Mouse (Mus musculus) kidney, adult 8-10 months (tissue): ENCODE results near the gene Ank.
A peak's percentile ranks its signal among the peaks of the same experiment; 100 is the strongest.
"Not testable (repeated sequence)": the region's sequence is repeated elsewhere in the genome, so short reads cannot be mapped to it uniquely, and the experiment has no call there.

ENCODE experiments used
- DNase-seq, 2 experiments: peaks; one replicate each; pipeline ENCODE4 v3.0.0; 2022

The Ank gene

DNA sequence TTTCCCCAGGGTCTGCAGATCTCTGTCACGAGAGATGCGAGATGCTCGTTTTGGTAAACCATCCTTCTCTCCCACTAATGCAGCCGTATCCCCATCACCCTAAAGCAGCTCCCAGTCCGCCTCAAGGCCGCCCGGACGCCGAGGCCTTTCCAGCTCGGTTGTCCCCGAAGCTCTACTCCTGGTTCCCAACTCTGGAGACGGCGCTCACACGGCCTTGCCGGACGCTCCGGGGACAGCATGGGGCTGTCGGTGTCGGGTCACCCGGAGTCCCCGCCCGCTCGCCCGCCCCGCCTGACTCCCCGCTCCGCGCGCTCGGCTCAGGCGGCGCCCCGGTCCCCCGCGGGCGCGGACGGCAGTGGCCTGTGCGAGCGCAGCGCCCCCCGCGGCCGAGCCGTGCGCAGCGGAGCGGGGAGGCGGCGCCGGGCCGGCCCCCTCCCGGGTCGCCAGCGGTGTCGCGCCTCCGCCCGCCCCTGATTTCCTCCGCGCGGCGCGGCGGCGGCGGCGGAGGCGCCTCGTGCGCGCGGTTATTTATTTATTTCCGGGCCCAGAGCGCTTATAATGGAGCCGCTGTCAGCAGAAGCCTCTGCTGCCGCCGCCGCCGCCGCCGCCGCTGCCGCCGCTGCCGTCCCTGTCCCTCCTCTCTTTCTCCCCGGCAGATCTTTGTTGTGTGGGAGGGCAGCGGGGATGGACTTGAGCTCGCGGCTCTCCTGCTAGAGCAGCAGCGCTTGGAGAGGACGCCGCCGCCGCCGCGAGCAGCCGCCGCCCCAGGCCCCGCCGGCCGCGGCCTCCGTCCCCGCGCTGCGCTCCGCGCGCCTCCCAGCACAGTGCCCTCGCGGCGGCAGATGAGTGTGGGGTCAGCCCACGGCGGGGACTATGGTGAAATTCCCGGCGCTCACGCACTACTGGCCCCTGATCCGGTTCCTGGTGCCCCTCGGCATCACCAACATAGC lies at the start of gene Ank:
Gene Ank, plus strand, starts transcription at position 547 of the 950 bp plus-strand sequence.
- DNase-seq, result peak; percentile 53 to 63

DNA sequence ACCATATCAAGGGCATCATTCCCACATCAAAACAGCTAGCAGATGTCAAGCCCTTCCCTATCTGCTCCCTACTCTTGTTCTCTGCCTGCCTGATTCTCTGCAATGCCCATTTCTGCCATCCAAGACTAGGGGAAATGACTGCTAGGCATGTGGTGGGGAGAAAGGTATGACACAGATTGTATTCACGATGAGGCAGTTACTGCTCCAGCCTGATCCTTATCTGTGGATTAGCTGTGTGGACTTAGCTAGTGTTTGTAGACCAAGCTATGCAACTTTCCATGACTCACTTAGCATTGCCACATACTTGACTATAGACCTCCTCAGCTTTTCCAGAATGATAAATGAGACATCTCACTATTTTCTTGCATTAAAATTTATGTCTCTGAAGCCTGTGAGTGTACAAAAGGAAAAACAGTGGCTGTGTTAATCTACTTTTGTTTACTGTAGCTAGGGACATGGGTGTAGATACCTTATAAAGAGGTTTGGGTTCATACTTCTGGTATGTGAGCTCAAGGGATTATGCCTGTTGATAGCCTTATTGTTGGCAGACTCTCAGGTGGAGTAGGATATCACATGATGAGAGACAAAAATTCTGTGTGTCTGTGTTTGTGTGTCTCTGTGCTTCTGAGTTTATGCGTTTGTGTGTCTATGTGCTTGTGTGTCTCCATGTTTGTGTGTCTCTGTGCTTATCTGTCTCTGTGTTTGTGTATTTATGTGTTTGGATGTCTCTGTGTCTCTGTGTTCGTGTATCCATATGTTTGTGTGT lies 47.7 kb upstream of the Ank start:
- no peak for DNase-seq

DNA sequence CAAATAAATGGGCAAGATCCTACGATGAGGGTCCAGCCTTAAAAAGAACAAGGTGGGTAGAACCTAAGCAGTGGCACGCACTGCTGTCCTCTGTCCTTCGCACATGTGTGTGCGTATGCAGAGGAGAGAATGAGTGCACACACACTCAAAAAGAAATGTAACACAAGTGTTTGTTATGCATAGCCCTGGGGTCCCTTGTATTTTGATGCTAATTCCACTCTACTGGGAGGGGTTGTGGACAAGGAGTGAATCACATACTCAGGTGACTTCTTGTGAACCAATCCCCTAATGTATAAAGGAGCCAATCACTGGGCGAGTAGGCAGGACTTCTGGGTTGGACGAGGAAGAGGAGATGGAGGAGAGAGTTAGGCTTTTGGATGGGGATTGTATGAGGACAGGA lies 44.9 kb upstream of the Ank start:
- DNase-seq, result no peak

DNA sequence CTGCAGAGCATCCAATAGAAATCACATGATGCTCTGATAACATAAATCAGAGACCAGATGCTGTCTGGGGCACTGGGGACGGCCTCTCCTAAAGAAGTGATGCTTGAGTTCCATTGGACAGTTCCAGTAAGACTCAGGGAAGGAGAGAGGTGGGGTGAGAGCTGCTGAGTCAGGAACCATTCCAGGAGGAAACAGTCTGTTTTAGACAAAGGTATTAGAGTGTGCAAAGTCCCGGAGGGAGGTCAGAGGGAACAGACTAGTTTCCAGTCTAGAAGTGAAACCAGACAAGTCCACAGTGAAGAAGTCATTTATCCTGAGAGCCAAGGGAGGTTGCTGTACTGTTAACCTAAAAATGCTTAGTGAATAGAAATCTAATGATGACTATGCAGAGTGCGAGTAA lies 38.9 kb upstream of the Ank start:
- DNase-seq, result no peak

DNA sequence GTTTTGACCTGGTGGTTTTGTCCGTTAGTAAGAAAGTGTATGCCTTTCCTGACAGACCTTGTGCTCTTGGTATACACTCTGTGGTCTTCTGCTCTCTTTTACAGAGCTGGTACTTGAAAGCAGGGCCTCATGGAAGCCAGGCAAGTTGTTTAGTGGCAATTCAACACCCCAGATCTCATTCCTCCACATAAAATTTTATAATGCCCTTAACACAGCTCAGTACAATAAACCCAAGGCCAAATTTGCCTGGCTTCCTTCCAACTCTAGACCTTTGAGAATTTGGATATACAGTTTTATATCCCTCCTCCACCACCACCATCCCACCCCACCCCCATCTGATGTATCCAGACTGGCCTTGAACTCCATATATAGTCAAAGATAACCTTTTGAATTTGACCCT lies 36.2 kb upstream of the Ank start:
- no peak for DNase-seq

DNA sequence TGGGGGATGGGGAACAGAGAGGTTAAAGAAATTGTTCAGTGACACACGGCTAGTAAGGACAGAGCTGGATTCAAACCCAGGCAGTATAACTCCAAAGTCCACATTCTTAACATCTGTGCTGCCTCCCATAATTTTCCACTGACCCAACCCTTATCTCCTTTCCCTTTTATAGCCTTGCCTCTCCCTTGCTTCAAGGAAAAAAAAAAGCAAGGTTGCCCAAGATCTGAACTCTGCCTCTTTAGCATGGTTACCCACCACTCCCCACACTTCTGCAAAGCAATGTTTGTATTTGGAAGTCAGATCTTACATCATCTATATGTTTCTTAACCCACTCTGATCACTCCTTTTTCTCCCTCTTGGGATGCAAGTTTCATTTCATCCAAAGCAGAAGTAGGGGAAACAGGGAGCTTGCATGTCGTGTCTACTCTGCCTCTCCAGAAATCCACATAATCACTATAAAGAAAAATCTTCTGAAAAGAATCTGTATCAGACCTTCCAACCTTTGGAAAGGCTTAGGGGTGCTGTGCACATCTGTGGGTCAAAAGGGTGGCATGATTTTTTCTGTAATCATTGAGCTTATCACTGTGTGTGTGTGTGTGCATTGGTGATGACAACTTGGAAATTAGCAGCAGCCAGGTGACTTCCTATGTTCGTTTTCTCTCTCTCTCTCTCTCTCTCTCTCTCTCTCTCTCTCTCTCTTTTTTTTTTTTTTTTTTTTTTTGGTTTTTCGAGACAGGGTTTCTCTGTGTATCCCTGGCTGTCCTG lies 33.4 kb upstream of the Ank start:
- DNase-seq, result no peak

DNA sequence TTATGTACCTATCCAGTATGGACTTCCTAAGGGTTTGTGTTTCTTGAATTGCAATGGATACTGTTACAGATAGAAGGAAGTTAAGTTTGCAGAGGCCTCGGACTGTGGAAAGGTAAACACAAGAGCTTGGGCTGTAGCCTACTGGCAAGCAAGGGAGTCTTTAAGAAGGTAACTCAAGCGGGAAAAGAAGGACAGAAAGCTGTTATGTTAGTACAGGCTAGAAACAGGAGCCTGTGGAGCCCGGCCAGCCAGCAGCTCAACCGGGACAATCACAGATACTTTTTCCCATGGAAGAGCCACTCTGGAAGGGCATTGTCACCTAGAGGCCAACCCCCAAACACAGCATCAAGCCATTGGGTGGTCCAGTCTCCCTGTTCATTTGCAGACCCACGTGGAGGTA lies 31.1 kb upstream of the Ank start:
- no peak for DNase-seq

DNA sequence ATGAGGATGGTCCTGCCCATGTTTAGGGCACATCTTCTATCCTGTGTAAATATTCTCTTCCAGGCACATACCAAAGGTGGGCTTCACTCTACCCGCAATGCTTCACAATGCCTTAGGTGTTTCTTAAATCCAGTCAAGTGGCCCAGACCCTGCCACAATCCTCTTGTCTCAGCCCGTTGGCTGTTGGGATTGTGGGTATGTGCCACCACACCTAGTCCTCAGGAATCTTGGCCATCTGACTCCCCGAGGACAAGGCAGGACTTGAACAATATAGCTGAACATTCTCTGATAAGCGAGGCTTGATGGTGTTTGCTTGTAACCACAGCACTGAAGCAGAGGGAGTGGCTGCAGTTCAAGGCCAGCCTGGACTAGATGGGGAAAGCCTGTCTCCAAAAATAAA lies 30.3 kb upstream of the Ank start:
- no peak for DNase-seq

DNA sequence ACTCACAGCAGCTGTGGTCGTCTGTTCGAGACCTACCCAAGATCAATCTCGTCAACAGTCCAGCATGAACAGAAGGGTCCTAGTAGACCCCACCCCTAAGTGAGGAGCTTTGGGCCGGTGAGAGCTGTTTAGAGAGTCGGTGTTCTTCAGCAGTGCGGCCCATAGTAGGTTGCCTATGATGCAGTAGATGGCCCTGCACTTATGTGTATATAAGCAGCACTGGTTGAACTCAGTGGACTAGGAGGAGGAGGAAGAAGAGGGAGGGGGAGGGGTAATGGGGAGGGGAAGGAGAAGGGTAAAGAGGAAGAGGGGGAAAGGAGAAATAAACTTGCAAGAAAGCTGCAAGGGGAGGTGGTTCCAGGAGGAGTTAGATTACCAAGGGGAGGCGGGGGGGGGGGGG lies 25.4 kb upstream of the Ank start:
- DNase-seq, result no peak

DNA sequence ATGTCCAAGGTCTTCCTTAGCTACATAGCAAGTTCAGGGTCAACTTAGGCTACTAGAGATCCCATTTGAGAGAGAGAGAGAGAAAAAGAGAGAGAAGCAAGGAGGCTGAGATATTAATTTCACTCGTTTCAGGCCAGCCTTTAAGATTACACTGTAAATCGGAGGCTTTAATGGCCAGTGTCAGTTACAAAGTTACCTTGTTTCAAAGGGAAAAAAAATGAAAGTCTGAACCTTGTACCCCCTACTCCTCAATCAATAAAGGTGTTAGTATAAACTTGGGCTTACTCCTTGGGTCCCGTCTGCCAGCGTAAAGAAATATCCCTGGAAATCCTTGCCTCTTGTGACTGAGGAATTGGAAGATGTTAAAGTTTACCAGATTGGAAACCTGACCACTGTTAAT lies 24.9 kb upstream of the Ank start:
- no peak for DNase-seq

DNA sequence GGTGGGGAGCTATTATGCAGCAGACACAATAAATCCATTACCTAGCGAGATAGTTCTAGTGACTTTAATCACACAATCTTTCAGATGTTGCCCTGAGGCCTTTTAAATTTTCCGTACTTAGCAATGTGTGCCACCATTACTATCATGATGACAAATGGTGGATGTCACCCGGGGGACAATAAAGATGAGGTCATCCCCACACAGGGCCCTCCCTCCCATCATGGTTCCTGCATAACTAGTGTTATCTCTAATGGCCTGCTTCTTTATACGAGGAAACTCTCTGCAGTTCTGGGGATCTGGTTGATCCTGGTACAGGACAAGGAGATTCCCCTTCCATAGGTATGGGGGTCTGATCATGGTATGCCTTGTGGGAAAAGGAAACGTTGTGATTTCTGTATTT lies 24.5 kb upstream of the Ank start:
- no peak for DNase-seq

DNA sequence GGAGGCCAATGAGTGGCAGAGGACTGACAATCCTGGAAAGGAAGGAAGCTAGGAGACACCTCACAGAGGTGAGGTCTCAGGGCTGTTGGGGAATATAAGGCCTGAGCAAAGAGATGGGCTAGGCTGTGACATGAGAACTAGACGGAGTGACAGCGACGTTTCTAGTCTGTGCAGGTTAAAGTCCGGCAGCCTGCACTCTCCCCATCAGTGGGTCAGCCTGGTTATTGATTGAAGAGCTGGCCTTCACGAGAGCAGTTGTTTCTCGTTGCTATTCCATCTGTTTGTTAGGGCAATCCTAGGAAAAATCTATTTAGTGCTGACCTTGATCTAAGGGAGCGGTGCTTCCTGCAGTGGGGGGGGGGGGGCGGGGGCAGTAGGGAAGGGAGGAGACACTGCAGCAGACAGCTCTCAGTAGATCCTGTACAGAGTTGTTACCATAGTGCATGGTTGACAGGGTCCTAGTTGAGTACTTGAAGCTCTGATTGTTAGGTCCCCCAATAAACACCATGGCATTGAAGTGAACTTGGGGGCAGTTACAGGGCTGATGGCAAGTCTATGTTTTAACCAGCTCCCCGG lies 21.6 kb upstream of the Ank start:
- peak; percentile 15 to 18 for DNase-seq

DNA sequence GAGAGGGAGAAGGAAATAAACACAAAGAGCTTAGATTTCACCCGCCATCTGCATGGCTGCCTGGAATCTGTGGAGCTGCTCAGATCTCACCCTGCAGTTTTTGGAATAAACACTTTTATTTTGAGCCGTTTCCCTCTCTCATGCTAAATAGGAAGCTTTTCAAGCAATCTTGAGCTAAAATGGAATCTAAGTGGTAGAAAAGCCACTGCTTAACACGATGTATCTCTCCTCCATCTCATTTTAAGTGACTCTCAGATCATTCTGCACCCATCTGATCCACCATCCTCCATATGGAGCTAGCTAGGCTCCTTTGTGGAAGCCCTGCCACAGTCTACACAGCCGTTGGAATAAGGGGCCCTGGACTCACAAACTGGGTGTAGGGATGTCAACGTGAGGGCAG lies 15.8 kb upstream of the Ank start:
- no peak for DNase-seq

DNA sequence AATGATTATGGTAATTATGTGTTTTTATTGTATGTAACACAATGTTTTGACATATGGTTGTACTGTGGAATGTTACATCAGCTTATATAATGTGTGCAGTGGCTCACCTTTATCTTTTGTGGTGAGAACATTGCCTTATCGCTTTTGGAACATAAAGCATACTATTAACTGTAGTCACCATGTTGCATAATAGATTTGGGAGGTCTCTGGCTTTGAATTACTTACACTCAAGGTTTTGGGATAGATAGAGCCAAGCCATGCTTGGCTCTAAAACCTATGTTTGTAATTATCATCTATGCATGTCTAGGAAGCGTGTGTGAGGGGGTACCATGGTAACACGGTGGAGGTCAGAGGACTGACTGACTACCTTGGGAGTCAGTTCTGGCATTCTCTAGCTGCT lies 14.7 kb upstream of the Ank start:
- no peak for DNase-seq

DNA sequence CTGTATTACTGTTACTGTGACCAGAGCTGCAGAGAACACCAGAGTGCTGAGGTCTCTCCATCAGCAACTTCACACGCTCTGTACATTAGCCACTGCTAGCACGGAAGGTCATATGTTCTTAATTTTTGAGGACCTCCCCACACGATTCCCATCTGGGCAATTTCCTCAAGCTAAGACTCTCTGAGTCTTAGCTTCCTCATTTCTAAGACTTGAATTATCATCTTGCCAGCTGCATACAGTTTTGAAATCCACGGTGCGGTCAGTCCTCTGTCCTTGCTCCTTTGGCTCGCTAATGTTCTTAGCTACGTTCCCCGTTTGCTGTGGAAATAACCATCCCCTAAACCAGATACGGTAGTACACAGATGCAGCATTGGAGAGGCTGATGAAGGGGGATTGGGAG lies 14.0 kb upstream of the Ank start:
- no peak for DNase-seq

DNA sequence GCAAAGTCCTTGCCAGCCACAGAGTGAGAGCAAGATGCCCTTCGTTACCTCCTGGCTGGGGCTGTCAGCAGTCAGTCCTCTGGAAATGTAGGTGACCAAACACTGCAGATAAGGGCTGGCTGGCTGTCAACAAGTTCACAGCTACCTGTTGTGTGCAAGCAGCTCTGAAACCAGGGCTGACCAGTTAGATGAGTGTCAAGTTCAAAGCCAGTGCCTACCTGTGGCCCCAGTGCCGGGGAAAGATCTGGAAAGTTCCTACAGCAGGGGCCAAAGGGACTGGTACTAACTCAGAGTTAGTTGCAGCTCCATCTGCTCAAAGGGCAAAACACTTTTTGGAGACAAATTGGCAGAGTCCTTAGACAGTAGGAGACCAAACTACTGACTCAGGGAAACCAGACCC lies 9.5 kb upstream of the Ank start:
- no peak for DNase-seq

DNA sequence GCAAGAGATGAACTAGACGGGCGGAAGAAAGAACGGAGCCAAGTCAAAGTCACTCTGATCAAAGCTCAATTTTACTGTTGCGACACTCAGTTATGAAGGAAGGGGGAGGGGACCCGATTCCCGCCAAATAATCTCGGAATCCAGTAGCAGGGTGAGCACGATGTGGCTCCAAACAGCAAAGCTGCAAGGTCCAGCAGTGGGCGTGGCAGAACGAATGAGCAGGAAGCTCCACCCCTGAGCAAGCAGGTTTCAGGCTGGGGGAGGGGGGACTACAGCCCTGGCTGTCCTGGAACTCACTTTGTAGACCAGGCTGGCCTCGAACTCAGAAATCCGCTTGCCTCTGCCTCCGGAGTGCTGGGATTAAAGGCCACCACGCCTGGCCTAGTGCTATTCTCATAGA lies 6.7 kb upstream of the Ank start:
- not testable (repeated sequence) for DNase-seq

DNA sequence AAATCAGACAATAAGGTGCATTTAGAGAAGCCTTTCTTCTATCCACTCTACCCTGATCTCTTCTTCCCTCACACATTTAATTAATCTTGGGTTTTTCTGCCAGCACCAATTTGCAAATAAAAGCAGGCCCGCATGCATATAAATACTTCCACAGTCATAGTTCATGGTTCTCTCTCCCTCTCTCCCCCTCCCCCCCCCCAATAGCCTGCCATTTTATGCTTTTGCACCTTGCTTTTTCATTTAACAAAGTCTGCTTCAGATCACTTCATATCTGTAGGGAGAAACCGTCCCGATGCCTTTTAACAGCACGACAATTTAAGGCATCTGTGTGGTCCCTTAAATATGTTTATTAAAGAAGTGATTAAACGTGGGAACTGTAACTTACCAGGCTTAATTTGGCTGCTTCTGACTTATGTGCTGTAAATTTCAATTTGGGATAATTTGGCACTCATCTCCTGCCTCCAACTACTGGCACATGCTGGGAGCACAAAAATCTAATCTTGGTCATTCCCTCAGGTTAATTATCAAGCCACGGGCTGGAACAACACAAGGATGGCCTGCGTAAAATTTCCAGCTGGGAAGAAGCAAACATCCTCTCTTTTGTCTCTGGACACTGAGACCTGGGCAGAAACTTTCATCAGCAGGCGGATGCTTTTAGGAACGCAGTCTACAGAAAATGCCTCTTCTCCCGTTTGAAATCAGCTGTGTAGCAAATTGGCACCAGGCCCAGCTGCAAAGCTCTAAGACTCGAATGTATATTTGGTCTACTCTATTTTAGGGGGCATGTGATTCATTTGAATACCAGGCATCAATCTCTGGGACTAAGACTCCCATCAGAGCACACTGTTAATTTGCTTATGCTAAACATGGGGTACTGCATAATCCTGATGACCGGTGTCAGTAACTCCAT lies 4.9 kb upstream of the Ank start:
- peak in 1 of 2 experiments; percentile 16 for DNase-seq

DNA sequence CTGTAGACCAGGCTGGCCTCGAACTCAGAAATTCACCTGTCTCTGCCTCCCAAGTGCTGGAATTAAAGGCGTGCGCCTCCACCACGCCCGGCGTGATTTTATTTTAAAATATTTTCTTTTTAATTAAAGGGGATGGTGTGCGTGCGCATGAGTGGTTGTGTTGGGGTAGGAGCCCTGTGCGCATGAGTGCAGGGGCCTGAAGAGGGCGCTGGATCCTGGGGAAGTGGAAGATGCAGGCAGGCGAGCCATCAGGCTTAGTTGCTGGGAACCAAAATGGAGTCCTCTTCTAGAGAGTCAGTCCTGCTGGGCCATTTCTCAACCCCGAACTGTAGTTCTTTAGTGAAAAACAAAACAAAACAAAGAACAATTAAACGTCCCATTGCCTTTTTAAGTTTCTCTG lies 2.6 kb upstream of the Ank start:
- no peak for DNase-seq

DNA sequence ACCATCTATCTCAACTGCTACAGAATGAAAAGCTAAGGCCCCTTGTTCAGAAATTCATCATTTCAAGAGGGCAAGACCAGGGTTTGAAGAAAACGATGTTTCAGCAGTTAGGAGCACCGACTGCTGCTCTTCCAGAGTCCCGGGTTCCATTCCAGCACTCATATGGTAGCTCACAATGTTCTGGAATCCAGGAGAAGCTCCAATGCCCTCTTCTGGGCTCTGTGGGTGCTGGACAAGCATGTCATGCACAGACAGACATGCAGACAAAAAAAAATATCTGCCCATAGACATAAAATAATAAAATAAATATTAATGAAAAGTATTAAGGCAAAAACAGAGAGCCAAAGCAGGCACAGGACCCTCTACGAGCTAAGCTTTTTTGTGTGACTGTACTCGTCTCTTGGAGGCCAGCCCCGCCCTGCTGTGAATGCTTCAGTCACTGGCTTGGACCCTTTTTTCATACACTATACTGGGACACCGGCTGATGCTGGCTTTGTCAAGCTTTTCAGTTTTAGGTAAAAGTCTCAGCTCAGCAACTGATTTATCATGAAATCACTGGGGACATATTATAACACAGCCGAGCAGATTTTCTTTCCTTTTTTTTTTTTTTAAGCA lies 979 bp upstream of the Ank start:
- no peak for DNase-seq

DNA sequence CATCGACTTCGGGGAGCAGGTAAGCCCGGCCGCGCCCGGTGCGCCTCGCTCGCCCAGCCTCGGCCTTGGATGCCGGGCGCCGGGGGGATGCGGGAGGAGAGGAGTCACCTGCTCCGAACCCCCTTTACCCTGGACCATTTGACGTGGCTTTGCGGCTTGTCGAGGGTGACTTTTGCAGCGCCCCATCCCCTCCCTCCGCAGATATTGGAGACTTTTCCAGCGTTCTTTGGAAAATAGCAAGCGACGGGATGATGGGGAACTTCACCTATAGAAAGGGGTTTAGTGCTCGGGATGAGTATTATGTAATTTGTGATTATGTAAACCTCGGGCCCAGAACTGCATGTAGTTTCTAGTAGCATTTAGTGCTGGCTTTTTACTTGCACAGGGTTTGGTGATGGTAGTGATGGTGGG lies 609 bp downstream of the Ank start:
- DNase-seq, result no peak

DNA sequence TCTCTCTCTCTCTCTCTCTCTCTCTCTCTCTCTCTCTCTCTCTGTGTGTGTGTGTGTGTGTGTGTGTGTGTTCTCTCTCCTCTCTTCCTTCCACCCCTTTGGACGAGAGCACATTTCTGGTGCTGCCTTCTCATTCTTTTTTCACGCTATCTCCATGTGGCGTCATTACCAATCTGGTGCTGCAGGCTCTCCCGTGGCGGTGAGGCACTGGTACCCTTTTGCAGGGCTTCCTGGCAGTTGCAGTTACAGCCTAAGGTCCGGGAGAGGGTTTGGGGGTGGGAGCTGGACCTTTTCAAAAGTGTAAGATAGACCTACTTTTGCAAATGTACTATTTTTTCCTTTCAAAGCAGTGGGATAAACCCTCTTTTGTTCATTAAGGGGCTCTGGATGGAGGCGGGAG lies 1.2 kb downstream of the Ank start:
- DNase-seq, result no peak
